12 mouse cellular contexts compared by ENCODE assay signal in the genomic region with DNA sequence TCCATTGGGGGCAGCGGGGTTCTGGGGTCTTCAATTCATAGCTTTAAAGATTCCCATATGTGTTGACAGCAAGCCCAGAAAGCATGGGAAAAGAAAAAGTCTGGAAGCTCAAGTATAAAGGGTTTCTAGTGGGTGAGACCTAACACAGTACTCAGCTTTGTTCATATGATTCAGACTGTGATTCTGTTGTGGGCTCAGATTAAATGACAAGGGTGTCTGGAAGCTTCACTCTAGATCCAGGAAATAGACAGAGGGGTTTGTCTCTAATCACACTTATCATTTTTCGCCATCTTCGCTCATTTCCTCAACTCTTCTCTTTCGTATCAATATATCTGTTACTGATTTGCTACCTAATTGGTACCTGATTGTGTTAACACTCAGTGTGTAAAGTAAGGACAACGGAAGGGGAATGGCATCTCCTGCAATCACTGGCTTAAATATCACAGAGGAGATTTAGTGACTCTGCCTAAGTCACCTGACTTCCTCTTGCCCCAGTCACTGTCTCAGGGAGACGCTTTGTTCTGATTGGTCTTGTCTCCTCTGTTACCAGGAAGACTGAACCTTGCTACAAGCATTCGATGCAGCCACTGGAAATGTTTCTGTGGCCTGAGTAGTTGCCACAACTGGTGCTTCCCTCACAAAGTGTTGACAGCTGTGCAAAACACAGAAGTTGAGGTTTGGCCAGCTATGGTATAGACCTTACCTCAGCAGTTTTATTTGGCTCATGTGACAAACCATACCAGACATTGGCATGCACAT.
DNase-seq lines count a peak whose midpoint lies in the region; ATAC-seq lines count a peak whose summit lies in the region.
"Had no signal": no experiment of that assay in that cellular context is flagged by ENCODE, and none has a peak within 500 bp of the region (broad histone marks: within the 10 kb centered on the region; RNA-seq: fewer than 3 reads in every experiment).

No protein-coding gene starts in this region.

- intact Hi-C loops in heart, postnatal 36 days (cut with DNase I), result no loop called here

- no peaks in the 10 kb centered on the region for H3K36me3 ChIP-seq in heart, embryonic 12.5 days
- no peaks in the 10 kb centered on the region for H3K36me3 ChIP-seq in forebrain, embryonic 13.5 days (ENCODE audit: poor library complexity, severe bottlenecking)
- H3K36me3 ChIP-seq in forebrain, embryonic 15.5 days, result no peaks in the 10 kb centered on the region
- H3K36me3 ChIP-seq: heart, embryonic 15.5 days had no signal

- peak; percentile 97 for DNase-seq in heart, adult 11 months
- DNase-seq in CD4-positive helper T cell, adult 2 months (ENCODE audit: low read depth, low spot score), result peak; percentile 84
- peak; percentile 82 for DNase-seq in induced T-regulatory cell, adult 2 months (ENCODE audit: low read depth)
- DNase-seq in spleen, adult 12 weeks (ENCODE audit: low spot score), result peak; percentile 43
- DNase-seq in heart, postnatal 36 days, result no peak
- DNase-seq: cerebellum, adult 11 months; kidney, adult 11 months had no signal

- H3K4me3 ChIP-seq in heart, embryonic 12.5 days, result no peak overlapping the region
- no peak overlapping the region for H3K4me3 ChIP-seq in forebrain, embryonic 13.5 days
- H3K4me3 ChIP-seq in forebrain, embryonic 15.5 days, result no peak overlapping the region
- H3K4me3 ChIP-seq: heart, embryonic 15.5 days; megakaryocyte, embryonic 14.5 days had no signal

- H3K9me3 ChIP-seq in heart, embryonic 12.5 days (replicated peaks), result 0 out of 2 replicates have a peak, but pooled peaks cover 2% of the 10 kb centered on the region
- H3K9me3 ChIP-seq in forebrain, embryonic 13.5 days (replicated peaks), result no peaks in the 10 kb centered on the region
- no peaks in the 10 kb centered on the region for H3K9me3 ChIP-seq in forebrain, embryonic 15.5 days
- H3K9me3 ChIP-seq: heart, embryonic 15.5 days had no signal

- no peak for ATAC-seq in heart, embryonic 12.5 days (ENCODE audit: insufficient number of reproducible peaks, low FRiP score)
- ATAC-seq in forebrain, embryonic 13.5 days, result no peak
- ATAC-seq in forebrain, embryonic 15.5 days (replicated peaks), result no peak

- H3K27ac ChIP-seq in heart, embryonic 12.5 days (ENCODE audit: poor library complexity, severe bottlenecking), result no peak overlapping the region
- no peak overlapping the region for H3K27ac ChIP-seq in forebrain, embryonic 13.5 days
- no peak overlapping the region for H3K27ac ChIP-seq in forebrain, embryonic 15.5 days (replicated peaks)
- H3K27ac ChIP-seq: heart, embryonic 15.5 days had no signal

- H3K4me1 ChIP-seq in heart, embryonic 12.5 days (replicated peaks), result no peaks in the 10 kb centered on the region
- no peaks in the 10 kb centered on the region for H3K4me1 ChIP-seq in forebrain, embryonic 13.5 days
- H3K4me1 ChIP-seq in forebrain, embryonic 15.5 days, result no peaks in the 10 kb centered on the region
- H3K4me1 ChIP-seq: heart, embryonic 15.5 days; megakaryocyte, embryonic 14.5 days had no signal

- no peak overlapping the region for H3K4me2 ChIP-seq in heart, embryonic 12.5 days
- H3K4me2 ChIP-seq in forebrain, embryonic 13.5 days, result no peak overlapping the region
- no peak overlapping the region for H3K4me2 ChIP-seq in forebrain, embryonic 15.5 days (replicated peaks)
- H3K4me2 ChIP-seq: heart, embryonic 15.5 days had no signal

- WGBS in heart, embryonic 12.5 days, result 69% methylated on average over 7 of the region's 7 CpGs
- 91% methylated on average over 7 of the region's 7 CpGs for WGBS in forebrain, embryonic 13.5 days
- WGBS in forebrain, embryonic 15.5 days, result 93% methylated on average over 7 of the region's 7 CpGs

- H3K27me3 ChIP-seq in heart, embryonic 12.5 days (replicated peaks), result no peaks in the 10 kb centered on the region
- no peaks in the 10 kb centered on the region for H3K27me3 ChIP-seq in forebrain, embryonic 13.5 days
- no peaks in the 10 kb centered on the region for H3K27me3 ChIP-seq in forebrain, embryonic 15.5 days
- H3K27me3 ChIP-seq: heart, embryonic 15.5 days; megakaryocyte, embryonic 14.5 days had no signal

- H3K9ac ChIP-seq in heart, embryonic 12.5 days, result no peak overlapping the region
- no peak overlapping the region for H3K9ac ChIP-seq in forebrain, embryonic 13.5 days
- no peak overlapping the region for H3K9ac ChIP-seq in forebrain, embryonic 15.5 days (replicated peaks)
- H3K9ac ChIP-seq: heart, embryonic 15.5 days had no signal

Comparison
In these comparisons a context has a peak if more than half of its experiments do, and no peak if none do; other contexts are left out.
1. DNase-seq: peak in heart, adult 11 months (single experiment), CD4-positive helper T cell, adult 2 months (single experiment), induced T-regulatory cell, adult 2 months (single experiment) and spleen, adult 12 weeks (single experiment); none in heart, postnatal 36 days (0 of 2).